Mouse (Mus musculus) midbrain, embryonic 13.5 days (tissue): Measurements from ENCODE around the gene Ppm1n. TPM values are rescaled to one million over a fixed set of nuclear protein-coding genes. Genes with fewer than 3 reads are reported as not detected.
A peak's percentile ranks its signal among the peaks of the same experiment; 100 is the strongest.

ENCODE experiments used
- ATAC-seq: fragments of 200-750 bp; cut with Nextera tagmentation; 2 replicates; pipeline ENCODE4 v1.8.0; 2017; ENCODE audit warnings: mild to moderate bottlenecking, moderate TSS enrichment, moderate library complexity
- H3K27ac ChIP-seq: fragments of 300-500 bp; sonication (generic); 2 replicates; pipeline ENCODE4 v1.5.1; 2015; ENCODE audit warnings: inconsistent platforms, mild to moderate bottlenecking, moderate library complexity
- H3K27me3 ChIP-seq: fragments of 300-500 bp; sonication (generic); 2 replicates; pipeline ENCODE4 v1.6.1; 2015; ENCODE audit warnings: mild to moderate bottlenecking, inconsistent platforms
- H3K36me3 ChIP-seq: fragments of 300-500 bp; sonication (generic); 2 replicates; pipeline ENCODE4 v1.6.1; 2015; ENCODE audit warnings: mild to moderate bottlenecking, inconsistent platforms
- H3K4me1 ChIP-seq: fragments of 300-500 bp; sonication (generic); replicated peaks from 2 replicates; pipeline ENCODE4 v1.6.1; 2015; ENCODE audit warnings: inconsistent platforms
- H3K4me2 ChIP-seq: fragments of 300-500 bp; sonication (generic); replicated peaks from 2 replicates; pipeline ENCODE4 v1.6.1; 2015; ENCODE audit warnings: moderate library complexity, mild to moderate bottlenecking, inconsistent platforms
- H3K4me3 ChIP-seq: fragments of 300-500 bp; sonication (generic); replicated peaks from 2 replicates; pipeline ENCODE4 v1.5.1; 2015; ENCODE audit warnings: mild to moderate bottlenecking, inconsistent platforms
- H3K9ac ChIP-seq: fragments of 300-500 bp; sonication (generic); replicated peaks from 2 replicates; pipeline ENCODE4 v1.6.1; 2015; ENCODE audit warnings: mild to moderate bottlenecking, inconsistent platforms
- H3K9me3 ChIP-seq: fragments of 300-500 bp; sonication (generic); 2 replicates; pipeline ENCODE4 v1.6.1; 2016; ENCODE audit warnings: mild to moderate bottlenecking, inconsistent platforms
- WGBS: fragments of 180-500 bp; shearing (Covaris S2); methylation state at CpG from one replicate; pipeline ENCODE4 v1.1.7; 2015; 5-methylcytosine and 5-hydroxymethylcytosine counted together
- polyA plus RNA-seq: library from polyadenylated mRNA; unstranded; fragments of >200 nt; fragmentation: Nextera tagmentation; extraction: Ambion mirVana; gene quantifications from 2 replicates; pipeline ENCODE4 v1.2.1, GENCODE M21; 2015

The Ppm1n gene
- polyA plus RNA-seq, 1 experiment from 2014 or later = 0.34 TPM

- ATAC-seq = no peak
- Histone ChIP-seq H3K4me2 (no peak overlapping the region), H3K27ac (no peak overlapping the region), H3K9ac (no peak overlapping the region), H3K4me1 (peaks cover 55% of the 10 kb centered on the region), H3K9me3 (no peaks in the 10 kb centered on the region), H3K4me3 (no peak overlapping the region), H3K36me3 (no peaks in the 10 kb centered on the region), H3K27me3 (peaks cover 68% of the 10 kb centered on the region)
- 52% methylated on average over 16 of the region's 16 CpGs for WGBS
Observed at GRCm38 (mm10) chr7:19305796-19306765, 26.2 kb upstream of the Ppm1n start.

- Histone ChIP-seq H3K27me3 (peaks cover 68% of the 10 kb centered on the region), H3K9ac (no peak overlapping the region; the same call in 1 of the 2 replicates), H3K4me2 (peak overlapping the region; percentile 54), H3K4me1 (peaks cover 54% of the 10 kb centered on the region), H3K4me3 (peak overlapping the region; percentile 32), H3K36me3 (no peaks in the 10 kb centered on the region), H3K27ac (no peak overlapping the region), H3K9me3 (no peaks in the 10 kb centered on the region)
- ATAC-seq = no peak
- WGBS = 15% methylated on average over 6 of the region's 6 CpGs
Observed at GRCm38 (mm10) chr7:19305413-19305735, 25.5 kb upstream of the Ppm1n start.

GRCm38 (mm10) chr7:19304501-19305412 is 24.9 kb upstream of the Ppm1n start:
- Histone ChIP-seq H3K36me3 (no peaks in the 10 kb centered on the region), H3K4me2 (peak overlapping the region; percentile 54), H3K27me3 (peaks cover 68% of the 10 kb centered on the region), H3K9ac (peak overlapping the region; percentile 56), H3K27ac (no peak overlapping the region), H3K9me3 (no peaks in the 10 kb centered on the region), H3K4me1 (peaks cover 54% of the 10 kb centered on the region), H3K4me3 (peak overlapping the region; percentile 32)
- WGBS = under 1% methylated on average over 47 of the region's 48 CpGs
- no peak for ATAC-seq

GRCm38 (mm10) chr7:19303770-19304169 is 23.9 kb upstream of the Ppm1n start:
- Histone ChIP-seq H3K4me3 (peak overlapping the region; percentile 32), H3K4me2 (peak overlapping the region; percentile 54), H3K27ac (no peak overlapping the region), H3K27me3 (peaks cover 61% of the 10 kb centered on the region), H3K9ac (0 out of 2 replicates have a peak overlapping the region, but pooled peaks have one; percentile 41), H3K4me1 (peaks cover 44% of the 10 kb centered on the region), H3K36me3 (no peaks in the 10 kb centered on the region), H3K9me3 (no peaks in the 10 kb centered on the region)
- ATAC-seq = no peak
- 1% methylated on average over 16 of the region's 16 CpGs for WGBS

- no peak for ATAC-seq
- Histone ChIP-seq H3K27me3 (peaks cover 61% of the 10 kb centered on the region), H3K9ac (no peak overlapping the region), H3K4me1 (peaks cover 40% of the 10 kb centered on the region), H3K4me2 (no peak overlapping the region), H3K36me3 (no peaks in the 10 kb centered on the region), H3K27ac (no peak overlapping the region), H3K4me3 (no peak overlapping the region), H3K9me3 (no peaks in the 10 kb centered on the region)
- 76% methylated on average over 12 of the region's 12 CpGs for WGBS
Observed at GRCm38 (mm10) chr7:19303046-19303305, 23.1 kb upstream of the Ppm1n start.

- peak overlapping the region; percentile 65 for H3K4me2 ChIP-seq
- no peaks in the 10 kb centered on the region for H3K9me3 ChIP-seq
- H3K4me1 ChIP-seq = peaks cover 36% of the 10 kb centered on the region
- 47% methylated on average over 13 of the region's 13 CpGs for WGBS
- peak overlapping the region; percentile 46 for H3K4me3 ChIP-seq
- ATAC-seq = no peak
- peak overlapping the region; percentile 53; the same call in 1 of the 2 replicates for H3K9ac ChIP-seq
- H3K27ac ChIP-seq = no peak overlapping the region
- H3K27me3 ChIP-seq = peaks cover 61% of the 10 kb centered on the region
- H3K36me3 ChIP-seq = no peaks in the 10 kb centered on the region
Observed at GRCm38 (mm10) chr7:19302264-19303045, 22.6 kb upstream of the Ppm1n start.

- peaks cover 53% of the 10 kb centered on the region for H3K27me3 ChIP-seq
- H3K27ac ChIP-seq = no peak overlapping the region
- H3K4me2 ChIP-seq = peak overlapping the region; percentile 65
- peaks cover 36% of the 10 kb centered on the region for H3K4me1 ChIP-seq
- no peaks in the 10 kb centered on the region for H3K36me3 ChIP-seq
- H3K4me3 ChIP-seq = peak overlapping the region; percentile 46
- H3K9ac ChIP-seq = peak overlapping the region; percentile 53
- no peaks in the 10 kb centered on the region for H3K9me3 ChIP-seq
- whole genome bisulfite sequencing = 10% methylated on average over 16 of the region's 16 CpGs
- ATAC-seq = no peak
Observed at GRCm38 (mm10) chr7:19301461-19302263, 21.8 kb upstream of the Ppm1n start.

GRCm38 (mm10) chr7:19300501-19301421 is 20.9 kb upstream of the Ppm1n start:
- peak; percentile 76 for ATAC-seq
- Histone ChIP-seq H3K36me3 (0 out of 2 replicates have a peak, but pooled peaks cover 4% of the 10 kb centered on the region), H3K4me3 (peak overlapping the region; percentile 46), H3K27ac (no peak overlapping the region), H3K9me3 (no peaks in the 10 kb centered on the region), H3K9ac (0 out of 2 replicates have a peak overlapping the region, but pooled peaks have one; percentile 7), H3K27me3 (peaks cover 44% of the 10 kb centered on the region), H3K4me2 (peak overlapping the region; percentile 65), H3K4me1 (peaks cover 36% of the 10 kb centered on the region)
- under 1% methylated on average over 29 of the region's 29 CpGs for WGBS

- Histone ChIP-seq H3K9ac (no peak overlapping the region), H3K4me2 (no peak overlapping the region), H3K36me3 (peaks cover 19% of the 10 kb centered on the region), H3K27me3 (peaks cover 28% of the 10 kb centered on the region), H3K9me3 (no peaks in the 10 kb centered on the region), H3K4me3 (no peak overlapping the region), H3K27ac (no peak overlapping the region), H3K4me1 (peaks cover 27% of the 10 kb centered on the region)
- ATAC-seq = no peak
- 22% methylated on average over 3 of the region's 3 CpGs for WGBS
Observed at GRCm38 (mm10) chr7:19299194-19299593, 19.3 kb upstream of the Ppm1n start.

GRCm38 (mm10) chr7:19297794-19298193 is 17.9 kb upstream of the Ppm1n start:
- WGBS = 92% methylated on average over 5 of the region's 5 CpGs
- peaks cover 18% of the 10 kb centered on the region for H3K4me1 ChIP-seq
- no peak for ATAC-seq
- no peak overlapping the region for H3K9ac ChIP-seq
- peaks cover 33% of the 10 kb centered on the region for H3K36me3 ChIP-seq
- H3K27ac ChIP-seq = no peak overlapping the region
- H3K4me3 ChIP-seq = no peak overlapping the region
- H3K9me3 ChIP-seq = no peaks in the 10 kb centered on the region
- no peak overlapping the region for H3K4me2 ChIP-seq
- H3K27me3 ChIP-seq = peaks cover 14% of the 10 kb centered on the region
